Mouse (Mus musculus) CH12F3 (cell line): ENCODE measurements at regions not wholly inside any gene's neighbourhood (a gene's known extent, or its start where the extent isn't known, plus 50 kb on each side); places are given as distances from the start of the nearest gene placed in this dataset.

ENCODE experiments used
- in situ Hi-C: fragments of 300-500 bp; cut with MboI; formaldehyde crosslinking; loops from 2 replicates; pipeline ENCODE4 v1.14.3; 2020; ENCODE audit warnings: low sequenced_read_pairs

- in situ Hi-C loops: no loop called here
Observed at GRCm38 (mm10) chr12:118784643-118785042, 61.5 kb upstream of the Sp8 start.

GRCm38 (mm10) chr12:118781978-118782377, 64.2 kb upstream of the Sp8 start:
- in situ Hi-C loops: no loop called here

- in situ Hi-C loops: no loop called here
Observed at GRCm38 (mm10) chr12:118775463-118776064, 70.6 kb upstream of the Sp8 start.

GRCm38 (mm10) chr12:118772790-118773189, 73.3 kb upstream of the Sp8 start:
- in situ Hi-C loops: no loop called here

- in situ Hi-C loops: no loop called here
Observed at GRCm38 (mm10) chr12:118766472-118766871, 79.7 kb upstream of the Sp8 start.

- in situ Hi-C loops: no loop called here
Observed at GRCm38 (mm10) chr12:118754076-118754475, 92.1 kb upstream of the Sp8 start.

- in situ Hi-C loops: no loop called here
Observed at GRCm38 (mm10) chr12:118739103-118739502, 107.0 kb upstream of the Sp8 start.

GRCm38 (mm10) chr12:118725891-118726290, 120.2 kb upstream of the Sp8 start:
- in situ Hi-C loops: no loop called here

GRCm38 (mm10) chr12:118719878-118720573, 126.1 kb upstream of the Sp8 start:
- in situ Hi-C loops: no loop called here

- in situ Hi-C loops: no loop called here
Observed at GRCm38 (mm10) chr12:118716824-118717223, 129.3 kb upstream of the Sp8 start.

GRCm38 (mm10) chr12:118706626-118707025, 139.5 kb upstream of the Sp8 start:
- in situ Hi-C loops: no loop called here

GRCm38 (mm10) chr12:118704826-118705225, 141.3 kb upstream of the Sp8 start:
- in situ Hi-C loops: no loop called here

- in situ Hi-C loops: no loop called here
Observed at GRCm38 (mm10) chr12:118703730-118704129, 142.4 kb upstream of the Sp8 start.

GRCm38 (mm10) chr12:118703068-118703662, 143.0 kb upstream of the Sp8 start:
- in situ Hi-C loops: no loop called here

GRCm38 (mm10) chr12:118701838-118702237, 144.3 kb upstream of the Sp8 start:
- in situ Hi-C loops: no loop called here

- in situ Hi-C loops: no loop called here
Observed at GRCm38 (mm10) chr12:118698110-118698509, 148.0 kb upstream of the Sp8 start.

GRCm38 (mm10) chr12:118694701-118695100, 151.4 kb upstream of the Sp8 start:
- in situ Hi-C loops: no loop called here

GRCm38 (mm10) chr12:118682902-118683301, 163.2 kb upstream of the Sp8 start:
- in situ Hi-C loops: no loop called here

- in situ Hi-C loops: no loop called here
Observed at GRCm38 (mm10) chr12:118677989-118678388, 168.1 kb upstream of the Sp8 start.

GRCm38 (mm10) chr12:118661575-118661974, 184.6 kb upstream of the Sp8 start:
- in situ Hi-C loops: no loop called here

GRCm38 (mm10) chr12:118661214-118661486, 185.0 kb upstream of the Sp8 start:
- in situ Hi-C loops: no loop called here

- in situ Hi-C loops: no loop called here
Observed at GRCm38 (mm10) chr12:118660384-118661213, 185.5 kb upstream of the Sp8 start.
